Mouse (Mus musculus) liver, embryonic 14.5 days (tissue): ENCODE results near the gene Dbr1. TPM values are rescaled to one million over a fixed set of nuclear protein-coding genes. Genes with fewer than 3 reads are reported as not detected.

Experiments used
- ATAC-seq: fragments of 200-750 bp; cut with Nextera tagmentation; 2 replicates; pipeline ENCODE4 v1.8.0; 2017; ENCODE audit warnings: moderate number of reproducible peaks, mild to moderate bottlenecking, moderate library complexity; ENCODE audit not compliant: insufficient read depth
- DNase-seq, 3 experiments: peaks; one replicate each; pipeline ENCODE4 v3.0.0-alpha.2; 2012 to 2013; ENCODE audit warnings: low read depth in 3 of 3, low spot score in 3 of 3
- H3K27ac ChIP-seq: fragments of 300-500 bp; sonication (generic); 2 replicates; pipeline ENCODE4 v1.5.1; 2014; ENCODE audit warnings: moderate library complexity, mild to moderate bottlenecking, control low read depth, inconsistent platforms
- H3K27me3 ChIP-seq: fragments of 300-500 bp; sonication (generic); 2 replicates; pipeline ENCODE4 v1.6.1; 2014; ENCODE audit warnings: mild to moderate bottlenecking, low read length, moderate library complexity; ENCODE audit not compliant: control insufficient read depth, insufficient read depth
- H3K36me3 ChIP-seq: fragments of 300-500 bp; sonication (generic); replicated peaks from 2 replicates; pipeline ENCODE4 v1.6.1; 2014; ENCODE audit warnings: low read depth; ENCODE audit not compliant: control insufficient read depth, insufficient read depth
- H3K4me1 ChIP-seq, 2 experiments: fragments of 200-500 bp in 1 of 2; fragments of 300-500 bp in 1 of 2; sonication (generic) in 1 of 2; replicated peaks; 2 replicates each; pipeline ENCODE4 v1.6.1; 2012 to 2014; ENCODE audit warnings: antibody characterized with exemption in 1 of 2, inconsistent platforms in 1 of 2, low read length in 1 of 2; ENCODE audit not compliant: control insufficient read depth in 2 of 2, insufficient read depth in 2 of 2
- H3K4me2 ChIP-seq: fragments of 300-500 bp; sonication (generic); 2 replicates; pipeline ENCODE4 v1.6.1; 2014; ENCODE audit warnings: low read depth, mild to moderate bottlenecking, control low read depth, moderate library complexity
- H3K4me3 ChIP-seq, 2 experiments: fragments of 200-500 bp in 1 of 2; fragments of 300-500 bp in 1 of 2; sonication (generic) in 1 of 2; 2 replicates each; pipeline ENCODE4 v1.5.1; 2012 to 2014; ENCODE audit warnings: low read depth in 2 of 2, low read length in 2 of 2, mild to moderate bottlenecking in 2 of 2, control low read depth in 1 of 2, inconsistent platforms in 1 of 2, moderate library complexity in 1 of 2; ENCODE audit not compliant: insufficient read depth in 1 of 2
- H3K9ac ChIP-seq: fragments of 300-500 bp; sonication (generic); replicated peaks from 2 replicates; pipeline ENCODE4 v1.6.1; 2014; ENCODE audit warnings: mild to moderate bottlenecking, control low read depth, moderate library complexity
- H3K9me3 ChIP-seq: fragments of 300-500 bp; sonication (generic); 2 replicates; pipeline ENCODE4 v1.6.1; 2016; ENCODE audit warnings: low read length, mixed read lengths; ENCODE audit not compliant: control insufficient read depth
- CTCF ChIP-seq: IDR thresholded peaks from 2 replicates; pipeline ENCODE4 v1.5.1; 2016; ENCODE audit warnings: antibody characterized with exemption, low read depth, control low read depth
- EP300 ChIP-seq: IDR thresholded peaks from 2 replicates; pipeline ENCODE4 v1.6.1; 2016; ENCODE audit warnings: antibody characterized with exemption, low read depth
- WGBS: fragments of 180-500 bp; shearing (Covaris S2); extraction: QIAGEN DNeasy Blood & Tissue Kit; methylation state at CpG from one replicate; pipeline ENCODE4 v1.1.7; 2014; ENCODE audit not compliant: insufficient replicate concordance; 5-methylcytosine and 5-hydroxymethylcytosine counted together
- polyA plus RNA-seq, 2 experiments: library from polyadenylated mRNA; depleted of rRNA in 1 of 2; stranded (reverse) in 1 of 2; unstranded in 1 of 2; fragments of >200 nt; fragmentation: Nextera tagmentation in 1 of 2; extraction: Ambion mirVana in 1 of 2; gene quantifications; 2 replicates each; pipeline versions ENCODE4 v1.2.1 to v1.2.3; 2012 to 2014

Gene Dbr1
- polyA plus RNA-seq, 2 experiments: 10.4 to 13.3 TPM

DNA sequence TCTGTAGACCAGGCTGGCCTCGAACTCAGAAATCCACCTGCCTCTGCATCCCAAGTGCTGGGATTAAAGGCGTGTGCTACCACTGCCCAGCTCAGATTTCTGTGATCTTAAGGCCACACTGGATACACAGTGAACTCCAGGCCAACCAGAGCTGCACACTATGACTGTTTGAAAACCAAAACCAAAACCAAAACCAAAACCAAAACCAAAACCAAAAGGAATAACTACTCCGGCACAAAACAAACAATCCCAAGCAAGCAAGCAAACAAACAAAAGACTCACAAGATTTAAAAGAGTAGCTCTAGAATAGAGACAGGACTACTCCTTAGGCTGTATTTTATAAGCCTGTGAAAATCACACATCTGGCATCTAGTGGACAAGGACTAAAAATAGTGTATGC is 15.2 kb upstream of the Dbr1 start:
- Histone ChIP-seq H3K36me3 (no peaks in the 10 kb centered on the region), H3K9ac (no peak overlapping the region), H3K9me3 (no peaks in the 10 kb centered on the region), H3K4me2 (no peak overlapping the region), H3K27me3 (no peaks in the 10 kb centered on the region), H3K27ac (no peak overlapping the region), H3K4me3 (no peak overlapping the region), H3K4me1 (peaks cover 15 to 26% of the 10 kb centered on the region in 2 experiments)
- 78% methylated on average over 3 of the region's 3 CpGs for WGBS
- no peak for DNase-seq
- no peak for ATAC-seq
- no peak for TF ChIP-seq EP300
- TF ChIP-seq CTCF: no peak

DNA sequence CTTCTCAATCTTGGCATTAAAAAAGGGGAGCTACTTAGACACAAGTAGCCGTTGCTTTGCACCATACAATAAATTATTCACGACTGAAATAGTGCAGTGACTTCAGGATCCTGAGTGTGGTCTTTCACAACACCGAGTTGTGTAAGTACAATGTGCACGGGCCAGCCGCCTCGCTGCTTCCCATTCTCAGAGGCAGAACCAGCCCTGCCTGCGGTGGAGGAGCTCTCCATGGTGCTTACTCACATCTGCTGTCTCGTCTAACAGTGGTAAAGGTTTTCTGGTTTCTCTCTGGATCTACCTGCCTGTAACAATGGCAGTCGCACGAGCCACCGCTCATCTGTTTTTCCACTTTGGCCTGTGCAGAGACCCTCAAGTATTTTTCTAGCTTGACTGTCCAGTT is 11.9 kb upstream of the Dbr1 start:
- Histone ChIP-seq H3K9me3 (no peaks in the 10 kb centered on the region), H3K27me3 (no peaks in the 10 kb centered on the region), H3K4me3 (no peak overlapping the region), H3K4me2 (peak overlapping the region; percentile 18), H3K9ac (no peak overlapping the region), H3K4me1 (peaks cover 10 to 12% of the 10 kb centered on the region in 2 experiments), H3K36me3 (no peaks in the 10 kb centered on the region), H3K27ac (no peak overlapping the region)
- WGBS: 8% methylated on average over 11 of the region's 11 CpGs
- ATAC-seq: no peak
- DNase-seq: peak; percentile 51 to 64 (median 58)
- TF ChIP-seq EP300: no peak
- no peak for TF ChIP-seq CTCF

GRCm38 (mm10) chr9:99568023-99568346 is 7.6 kb upstream of the Dbr1 start:
- peak overlapping the region; percentile 91 for H3K4me2 ChIP-seq
- DNase-seq: no peak
- peaks cover 7 to 8% of the 10 kb centered on the region in 2 experiments for H3K4me1 ChIP-seq
- H3K9ac ChIP-seq: peak overlapping the region; percentile 87
- H3K27ac ChIP-seq: peak overlapping the region; percentile 88
- H3K27me3 ChIP-seq: no peaks in the 10 kb centered on the region
- TF ChIP-seq EP300 (no peak), CTCF (peak; percentile 30; the same call in 1 of the 2 replicates)
- WGBS: under 1% methylated on average over 15 of the region's 15 CpGs
- H3K9me3 ChIP-seq: no peaks in the 10 kb centered on the region
- no peaks in the 10 kb centered on the region for H3K36me3 ChIP-seq
- peak overlapping the region; percentile 86 to 91 for H3K4me3 ChIP-seq
- ATAC-seq: no peak

GRCm38 (mm10) chr9:99568347-99569070 is 7.1 kb upstream of the Dbr1 start, which contains the start of gene Armc8:
TSS of gene Armc8 (minus strand) at chr9:99568899.
- WGBS: under 1% methylated on average over 70 of the region's 70 CpGs
- Histone ChIP-seq H3K9me3 (no peaks in the 10 kb centered on the region), H3K4me2 (peak within 1 kb of the TSS; percentile 91), H3K36me3 (no peaks in the 10 kb centered on the region), H3K27ac (peak within 1 kb of the TSS; percentile 88), H3K27me3 (no peaks in the 10 kb centered on the region), H3K9ac (peak within 1 kb of the TSS; percentile 87), H3K4me3 (peak within 1 kb of the TSS; percentile 86 to 91), H3K4me1 (peaks cover 7 to 8% of the 10 kb centered on the region in 2 experiments)
- TF ChIP-seq CTCF (no peak), EP300 (0 out of 2 replicates have a peak, but pooled peaks have one; percentile 20)
- ATAC-seq: peak; percentile 94
- peak; percentile 73 to 76 (median 75) for DNase-seq

- H3K27ac ChIP-seq: peak overlapping the region; percentile 88
- no peaks in the 10 kb centered on the region for H3K36me3 ChIP-seq
- no peaks in the 10 kb centered on the region for H3K9me3 ChIP-seq
- H3K27me3 ChIP-seq: no peaks in the 10 kb centered on the region
- ATAC-seq: no peak
- H3K4me3 ChIP-seq: peak overlapping the region; percentile 86 to 91
- H3K9ac ChIP-seq: peak overlapping the region; percentile 87
- WGBS: under 1% methylated on average over 9 of the region's 9 CpGs
- H3K4me1 ChIP-seq: peaks cover 6 to 7% of the 10 kb centered on the region in 2 experiments
- DNase-seq: no peak
- no peak for TF ChIP-seq CTCF
- TF ChIP-seq EP300: no peak
- peak overlapping the region; percentile 91 for H3K4me2 ChIP-seq
Observed at GRCm38 (mm10) chr9:99569071-99569397, 6.6 kb upstream of the Dbr1 start.
